Mouse (Mus musculus) lung, postnatal 0 days (tissue): Measurements from ENCODE around the gene Ankrd13b. TPM values are rescaled to one million over a fixed set of nuclear protein-coding genes. Genes with fewer than 3 reads are reported as not detected.

Experiments
- ATAC-seq: fragments of 200-750 bp; cut with Nextera tagmentation; 2 replicates; pipeline ENCODE4 v1.8.0; 2017; ENCODE audit warnings: moderate library complexity
- DNase-seq: peaks from one replicate; pipeline ENCODE4 v3.0.0-alpha.2; 2016; ENCODE audit warnings: low spot score
- H3K27ac ChIP-seq: fragments of 300-500 bp; sonication (generic); 2 replicates; pipeline ENCODE4 v1.5.1; 2014; ENCODE audit warnings: antibody characterized with exemption, mild to moderate bottlenecking, low read length, mixed read lengths
- H3K27me3 ChIP-seq: fragments of 300-500 bp; sonication (generic); replicated peaks from 2 replicates; pipeline ENCODE4 v1.6.1; 2014; ENCODE audit warnings: low read length, mixed read lengths; ENCODE audit not compliant: insufficient read depth
- H3K36me3 ChIP-seq: fragments of 300-500 bp; sonication (generic); 2 replicates; pipeline ENCODE4 v1.6.1; 2014; ENCODE audit warnings: low read length, mixed read lengths; ENCODE audit not compliant: insufficient read depth
- H3K4me1 ChIP-seq: fragments of 300-500 bp; sonication (generic); 2 replicates; pipeline ENCODE4 v1.6.1; 2014; ENCODE audit warnings: antibody characterized with exemption, low read depth, low read length, mixed read lengths; ENCODE audit not compliant: insufficient read depth
- H3K4me2 ChIP-seq: fragments of 300-500 bp; sonication (generic); replicated peaks from 2 replicates; pipeline ENCODE4 v1.6.1; 2014; ENCODE audit warnings: low read depth, mild to moderate bottlenecking, low read length, moderate library complexity, mixed read lengths
- H3K4me3 ChIP-seq: fragments of 300-500 bp; sonication (generic); 2 replicates; pipeline ENCODE4 v1.5.1; 2014; ENCODE audit warnings: low read depth, low read length
- H3K9ac ChIP-seq: fragments of 300-500 bp; sonication (generic); replicated peaks from 2 replicates; pipeline ENCODE4 v1.6.1; 2014; ENCODE audit warnings: low read depth, mild to moderate bottlenecking
- H3K9me3 ChIP-seq: fragments of 300-500 bp; sonication (generic); 2 replicates; pipeline ENCODE4 v1.6.1; 2016; ENCODE audit warnings: low read length, mixed read lengths
- CTCF ChIP-seq: IDR thresholded peaks from 2 replicates; pipeline ENCODE4 v1.5.1; 2016; ENCODE audit warnings: antibody characterized with exemption, mild to moderate bottlenecking
- EP300 ChIP-seq: IDR thresholded peaks from 2 replicates; pipeline ENCODE4 v1.6.1; 2016; ENCODE audit warnings: antibody characterized with exemption, mild to moderate bottlenecking, control low read depth
- WGBS: fragments of 180-500 bp; shearing (Covaris S2); extraction: QIAGEN DNeasy Blood & Tissue Kit; methylation state at CpG from one replicate; pipeline ENCODE4 v1.1.7; 2014; 5-methylcytosine and 5-hydroxymethylcytosine counted together
- polyA plus RNA-seq: library from polyadenylated mRNA; unstranded; fragments of >200 nt; fragmentation: Nextera tagmentation; extraction: Ambion mirVana; gene quantifications from 2 replicates; pipeline ENCODE4 v1.2.1, GENCODE M21; 2015

Ankrd13b gene
- polyA plus RNA-seq, 1 experiment from 2014 or later = 2.2 TPM

DNA sequence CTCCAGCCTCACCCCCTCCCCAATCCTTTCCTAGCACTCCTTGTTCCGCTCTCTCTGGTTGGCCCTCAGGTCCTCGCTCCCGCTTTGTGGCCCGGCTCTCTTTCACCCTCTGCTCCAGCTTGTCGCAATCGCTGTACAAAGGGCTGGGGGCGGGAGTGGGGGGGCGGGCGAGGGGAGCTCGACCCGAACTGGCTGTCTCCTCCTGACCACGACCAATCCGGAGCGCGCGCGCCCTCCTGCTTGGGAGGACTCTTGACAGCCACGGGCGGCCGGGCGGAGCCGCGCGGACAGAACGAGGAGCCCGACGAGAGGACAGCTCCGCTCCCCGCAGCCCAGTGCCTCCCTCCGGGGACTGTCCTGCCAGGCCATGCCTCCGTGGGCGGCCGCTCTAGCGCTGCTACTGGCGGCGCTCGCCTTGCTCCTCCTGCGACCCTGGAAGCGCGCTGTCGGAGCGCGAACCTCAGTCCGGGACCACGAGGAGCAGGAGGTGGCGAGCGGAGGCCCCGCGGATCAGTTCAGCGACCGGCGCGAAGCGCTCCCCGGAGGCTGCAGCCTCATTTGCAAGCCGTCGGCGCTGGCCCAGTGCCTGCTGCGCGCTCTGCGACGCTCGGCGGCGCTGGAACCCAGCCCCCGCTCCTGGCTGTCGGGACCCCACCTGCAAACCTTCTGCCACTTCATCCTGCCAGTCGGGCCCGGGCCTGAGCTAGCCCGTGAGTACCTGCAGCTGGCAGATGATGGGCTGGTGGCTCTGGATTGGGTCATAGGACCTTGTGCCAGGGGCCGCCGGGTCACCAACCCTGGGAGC is 25.6 kb upstream of the Ankrd13b start, which contains the start of gene Abhd15:
TSS of gene Abhd15 (plus strand) at position 290 of the 805 bp plus-strand sequence.
- peak; percentile 90 for DNase-seq
- H3K36me3 ChIP-seq = no peaks in the 10 kb centered on the region
- ATAC-seq = peak; percentile 69

GRCm38 (mm10) chr11:77514281-77514831 is 24.9 kb upstream of the Ankrd13b start:
- Histone ChIP-seq H3K27me3 (0 out of 2 replicates have a peak, but pooled peaks cover 4% of the 10 kb centered on the region), H3K4me1 (peaks cover 27% of the 10 kb centered on the region), H3K27ac (peak overlapping the region; percentile 66), H3K36me3 (no peaks in the 10 kb centered on the region), H3K9me3 (no peaks in the 10 kb centered on the region), H3K4me3 (peak overlapping the region; percentile 48), H3K4me2 (peak overlapping the region; percentile 91), H3K9ac (0 out of 2 replicates have a peak overlapping the region, but pooled peaks have one; percentile 34)
- TF ChIP-seq EP300 (no peak), CTCF (no peak)
- WGBS = 13% methylated on average over 19 of the region's 19 CpGs
- ATAC-seq (no peak), DNase-seq (no peak)

More for the DNA sequence above, 25.6 kb upstream of the Ankrd13b start, which contains the start of gene Abhd15:
- H3K4me1 ChIP-seq = peaks cover 27% of the 10 kb centered on the region
- TF ChIP-seq EP300 (no peak), CTCF (peak; percentile 22; the same call in 1 of the 2 replicates)
- H3K27me3 ChIP-seq = 0 out of 2 replicates have a peak, but pooled peaks cover 4% of the 10 kb centered on the region
- peak within 1 kb of the TSS; percentile 34 for H3K9ac ChIP-seq
- WGBS = under 1% methylated on average over 51 of the region's 72 CpGs
- H3K9me3 ChIP-seq = no peaks in the 10 kb centered on the region
- peak within 1 kb of the TSS; percentile 68 for H3K4me3 ChIP-seq
- H3K27ac ChIP-seq = peak within 1 kb of the TSS; percentile 66
- peak within 1 kb of the TSS; percentile 91 for H3K4me2 ChIP-seq

DNA sequence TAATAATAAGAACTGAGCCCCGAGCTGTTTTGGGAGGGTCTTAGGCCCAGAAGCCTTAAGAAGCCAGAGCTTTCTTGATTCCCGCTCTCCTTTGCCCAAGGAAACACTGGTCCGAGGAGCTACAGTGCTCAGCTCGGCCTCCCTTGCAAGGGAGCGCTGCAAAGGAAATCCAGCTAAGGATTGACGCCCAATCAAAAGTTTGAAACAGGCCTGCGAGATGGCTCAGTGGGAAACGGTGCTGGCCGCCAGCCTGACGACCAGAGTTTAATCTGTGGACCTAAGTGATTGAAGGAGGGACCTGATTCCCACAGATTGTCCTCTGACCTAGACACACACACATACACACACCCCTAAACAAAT is 24.3 kb upstream of the Ankrd13b start:
- TF ChIP-seq CTCF (no peak), EP300 (no peak)
- H3K27ac ChIP-seq = peak overlapping the region; percentile 65
- H3K9ac ChIP-seq = peak overlapping the region; percentile 16; the same call in 1 of the 2 replicates
- H3K4me3 ChIP-seq = peak overlapping the region; percentile 68
- peaks cover 27% of the 10 kb centered on the region for H3K4me1 ChIP-seq
- DNase-seq (peak; percentile 49), ATAC-seq (no peak)
- 7% methylated on average over 10 of the region's 10 CpGs for WGBS
- H3K27me3 ChIP-seq = 0 out of 2 replicates have a peak, but pooled peaks cover 4% of the 10 kb centered on the region
- peak overlapping the region; percentile 91 for H3K4me2 ChIP-seq
- no peaks in the 10 kb centered on the region for H3K36me3 ChIP-seq
- no peaks in the 10 kb centered on the region for H3K9me3 ChIP-seq

DNA sequence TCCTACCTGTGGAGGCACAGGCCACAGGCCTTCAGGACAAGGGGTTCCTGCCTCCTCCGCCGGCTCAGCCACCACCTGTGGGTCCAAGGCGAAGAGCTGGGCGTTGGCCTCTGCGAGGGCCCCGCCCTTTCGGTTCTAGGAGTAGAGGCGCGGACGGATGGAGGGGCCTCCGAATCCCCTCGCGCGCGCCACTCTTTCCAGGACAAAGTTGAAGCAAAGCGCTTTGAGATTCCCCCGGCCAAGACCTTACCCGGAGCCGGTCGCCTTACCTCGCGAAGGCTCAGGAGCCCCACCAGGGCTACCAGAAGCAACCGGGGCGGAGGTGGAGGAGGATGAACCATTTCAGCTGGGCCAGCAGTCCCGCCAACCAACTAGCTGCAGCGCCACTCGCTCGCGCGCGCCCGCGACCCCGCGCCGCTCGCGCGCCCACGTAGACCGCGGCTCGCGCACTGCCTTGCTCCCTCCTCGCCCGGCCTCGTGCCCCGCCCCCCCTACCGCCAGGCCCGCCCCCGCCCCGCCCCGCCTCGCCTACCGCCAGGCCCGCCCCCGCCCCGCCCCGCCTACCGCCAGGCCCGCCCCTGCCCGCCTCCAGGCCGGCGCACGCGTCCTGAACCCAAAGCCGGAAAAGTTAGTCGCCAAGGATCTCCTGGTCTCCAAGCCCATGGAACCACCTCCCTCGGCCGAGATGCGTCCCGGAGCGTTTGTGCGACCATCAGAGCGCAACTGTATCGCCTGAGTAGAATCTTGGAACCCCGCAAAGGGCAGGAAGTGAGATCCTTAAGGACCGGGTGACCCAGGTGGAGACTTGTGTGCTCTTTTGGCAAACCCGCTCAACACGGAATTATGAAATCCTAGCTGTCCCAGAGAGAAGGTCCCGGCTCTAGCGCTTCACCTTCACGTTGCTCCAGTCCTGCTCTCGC is 23.7 kb upstream of the Ankrd13b start:
- H3K4me3 ChIP-seq = peak overlapping the region; percentile 68
- H3K4me1 ChIP-seq = peaks cover 23% of the 10 kb centered on the region
- TF ChIP-seq CTCF (no peak), EP300 (no peak)
- under 1% methylated on average over 58 of the region's 84 CpGs for WGBS
- H3K4me2 ChIP-seq = peak overlapping the region; percentile 91
- H3K27ac ChIP-seq = peak overlapping the region; percentile 68
- DNase-seq (peak; percentile 93), ATAC-seq (peak; percentile 83)
- peak overlapping the region; percentile 46 for H3K9ac ChIP-seq
- 0 out of 2 replicates have a peak, but pooled peaks cover 4% of the 10 kb centered on the region for H3K27me3 ChIP-seq
- no peaks in the 10 kb centered on the region for H3K9me3 ChIP-seq
- no peaks in the 10 kb centered on the region for H3K36me3 ChIP-seq

DNA sequence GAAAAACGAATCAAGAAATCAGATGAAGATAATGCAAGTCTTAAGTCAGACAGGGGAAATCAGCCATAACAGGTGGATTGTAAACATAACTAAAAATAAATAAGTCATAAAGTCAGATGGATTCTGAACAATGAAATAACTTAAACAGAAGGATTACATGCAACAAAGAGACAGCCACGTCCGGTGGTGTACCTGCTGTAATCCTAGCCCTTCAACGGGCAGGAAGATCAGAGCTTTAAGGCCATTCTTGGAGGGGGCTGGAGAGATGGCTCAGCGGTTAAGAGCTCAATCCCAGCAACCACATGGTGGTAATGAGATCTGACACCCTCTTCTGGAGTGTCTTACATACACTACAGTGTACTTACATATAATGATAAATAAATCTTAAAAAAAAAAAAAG is 21.9 kb upstream of the Ankrd13b start:
- no peak overlapping the region for H3K9ac ChIP-seq
- H3K27ac ChIP-seq = no peak overlapping the region
- TF ChIP-seq CTCF (no peak), EP300 (no peak)
- 0 out of 2 replicates have a peak, but pooled peaks cover 4% of the 10 kb centered on the region for H3K27me3 ChIP-seq
- WGBS = 62% methylated on average over 5 of the region's 5 CpGs
- 0 out of 2 replicates have a peak, but pooled peaks cover 9% of the 10 kb centered on the region for H3K36me3 ChIP-seq
- ATAC-seq (no peak), DNase-seq (no peak)
- H3K9me3 ChIP-seq = no peaks in the 10 kb centered on the region
- H3K4me3 ChIP-seq = no peak overlapping the region
- peaks cover 23% of the 10 kb centered on the region for H3K4me1 ChIP-seq
- no peak overlapping the region for H3K4me2 ChIP-seq
